Mouse (Mus musculus) liver, adult 2 months (tissue): ENCODE data around the gene Faah. TPM values are rescaled to one million over a fixed set of nuclear protein-coding genes. Genes with fewer than 3 reads are reported as not detected.

Experiments used
- DNase-seq: peaks from one replicate; pipeline ENCODE4 v3.0.0-alpha.2; 2011; ENCODE audit warnings: low read depth, low spot score; ENCODE audit errors: extremely low read depth
- H3K27ac ChIP-seq: fragments of 200-500 bp; replicated peaks from 2 replicates; pipeline ENCODE4 v1.5.1; 2012; ENCODE audit warnings: low read depth, mild to moderate bottlenecking, control low read depth, inconsistent platforms, low read length; ENCODE audit not compliant: insufficient read depth
- H3K27me3 ChIP-seq: fragments of 200-500 bp; 2 replicates; pipeline ENCODE4 v1.6.1; 2012; ENCODE audit warnings: mild to moderate bottlenecking, moderate library complexity, low read length, inconsistent platforms; ENCODE audit not compliant: control insufficient read depth, insufficient read depth
- H3K36me3 ChIP-seq: fragments of 200-500 bp; 2 replicates; pipeline ENCODE4 v1.6.1; 2012; ENCODE audit warnings: low read length, inconsistent platforms; ENCODE audit not compliant: control insufficient read depth, insufficient read depth
- H3K4me1 ChIP-seq: fragments of 200-500 bp; 2 replicates; pipeline ENCODE4 v1.6.1; 2011; ENCODE audit warnings: low read length; ENCODE audit not compliant: control insufficient read depth, insufficient read depth
- H3K4me3 ChIP-seq: fragments of 200-500 bp; 2 replicates; pipeline ENCODE4 v1.5.1; 2011; ENCODE audit warnings: low read depth, mild to moderate bottlenecking, control low read depth, low read length, moderate library complexity; ENCODE audit not compliant: insufficient read depth
- H3K79me2 ChIP-seq: fragments of 200-500 bp; 2 replicates; pipeline ENCODE4 v1.6.1; 2012; ENCODE audit warnings: inconsistent platforms, mild to moderate bottlenecking, low read length, moderate library complexity; ENCODE audit not compliant: control insufficient read depth, insufficient read depth
- H3K9ac ChIP-seq: fragments of 200-500 bp; 2 replicates; pipeline ENCODE4 v1.6.1; 2012; ENCODE audit warnings: low read depth, mild to moderate bottlenecking, control low read depth, inconsistent platforms, low read length
- CTCF ChIP-seq: fragments of 200-500 bp; IDR thresholded peaks from 2 replicates; pipeline ENCODE4 v1.5.1; 2011; ENCODE audit warnings: low read depth, low read length, control low read depth
- POLR2A ChIP-seq: fragments of 200-500 bp; IDR thresholded peaks from 2 replicates; pipeline ENCODE4 v1.6.1; 2011; ENCODE audit warnings: low read length, control low read depth; ENCODE audit not compliant: insufficient read depth; ENCODE audit errors: extremely low read depth
- WGBS: fragments of 180-500 bp; shearing (Covaris S2); methylation state at CpG from one replicate; pipeline ENCODE4 v1.1.7; 2018; 5-methylcytosine and 5-hydroxymethylcytosine counted together
- polyA plus RNA-seq: library from polyadenylated mRNA; depleted of rRNA; stranded (reverse); fragments of >200 nt; gene quantifications from 2 replicates; pipeline ENCODE4 v1.2.3, GENCODE M21; 2012; rRNA removed
- total RNA-seq: library from RNA; depleted of rRNA; stranded (reverse); fragments of >200 nt; gene quantifications from 2 replicates; pipeline ENCODE4 v1.2.3, GENCODE M21; 2014; rRNA removed

Faah gene
- total RNA-seq (55.9 and 71.4 TPM in 2 replicates), polyA plus RNA-seq (120 and 125 TPM in 2 replicates)

- 11% methylated on average over 18 of the region's 18 CpGs for WGBS
- Histone ChIP-seq H3K27me3 (no peaks in the 10 kb centered on the region), H3K27ac (peak within 1 kb of the TSS; percentile 100), H3K4me1 (peaks cover 16% of the 10 kb centered on the region), H3K79me2 (peaks cover 28% of the 10 kb centered on the region; the same call in 1 of the 2 replicates), H3K36me3 (no peaks in the 10 kb centered on the region), H3K9ac (peak within 1 kb of the TSS; percentile 99), H3K4me3 (peak within 1 kb of the TSS; percentile 97)
- DNase-seq = peak; percentile 71
- no peak for TF ChIP-seq CTCF
- no peak for TF ChIP-seq POLR2A
These were observed at the start of gene Faah for GRCm38 (mm10) chr4:116017902-116018746. Faah (minus strand) TSS chr4:116017926.

- no peaks in the 10 kb centered on the region for H3K4me1 ChIP-seq
- DNase-seq = no peak
- H3K4me3 ChIP-seq = no peak overlapping the region
- H3K36me3 ChIP-seq = peaks cover 29% of the 10 kb centered on the region
- H3K27me3 ChIP-seq = no peaks in the 10 kb centered on the region
- WGBS = 30% methylated on average over 1 of the region's 1 CpGs
- H3K27ac ChIP-seq = no peak overlapping the region
- no peak overlapping the region for H3K9ac ChIP-seq
- TF ChIP-seq POLR2A (no peak), CTCF (no peak)
- no peaks in the 10 kb centered on the region for H3K79me2 ChIP-seq
These were observed 46.1 kb upstream of the Faah start for GRCm38 (mm10) chr4:116063855-116064254.

GRCm38 (mm10) chr4:116059012-116059726, 41.4 kb upstream of the Faah start:
- H3K36me3 ChIP-seq = no peaks in the 10 kb centered on the region
- TF ChIP-seq POLR2A = no peak
- no peak for TF ChIP-seq CTCF
- WGBS = 80% methylated on average over 5 of the region's 5 CpGs
- no peak overlapping the region for H3K27ac ChIP-seq
- no peak overlapping the region for H3K4me3 ChIP-seq
- H3K27me3 ChIP-seq = no peaks in the 10 kb centered on the region
- DNase-seq = no peak
- no peaks in the 10 kb centered on the region for H3K79me2 ChIP-seq
- no peak overlapping the region for H3K9ac ChIP-seq
- H3K4me1 ChIP-seq = 0 out of 2 replicates have a peak, but pooled peaks cover under 1% of the 10 kb centered on the region

- Histone ChIP-seq H3K79me2 (no peaks in the 10 kb centered on the region), H3K27ac (no peak overlapping the region), H3K27me3 (no peaks in the 10 kb centered on the region), H3K36me3 (no peaks in the 10 kb centered on the region), H3K4me1 (peaks cover 5% of the 10 kb centered on the region), H3K9ac (no peak overlapping the region), H3K4me3 (no peak overlapping the region)
- 20% methylated on average over 1 of the region's 1 CpGs for WGBS
- no peak for DNase-seq
- TF ChIP-seq POLR2A (no peak), CTCF (no peak)
These were observed 39.8 kb upstream of the Faah start for GRCm38 (mm10) chr4:116057559-116057958.

- TF ChIP-seq CTCF (no peak), POLR2A (peak; percentile 71)
- Histone ChIP-seq H3K9ac (peak within 1 kb of the TSS; percentile 85), H3K36me3 (no peaks in the 10 kb centered on the region), H3K79me2 (no peaks in the 10 kb centered on the region), H3K4me3 (peak within 1 kb of the TSS; percentile 63), H3K27ac (peak within 1 kb of the TSS; percentile 94), H3K4me1 (peaks cover 8% of the 10 kb centered on the region), H3K27me3 (no peaks in the 10 kb centered on the region)
- peak; percentile 92 for DNase-seq
- under 1% methylated on average over 35 of the region's 35 CpGs for WGBS
These were observed 35.8 kb upstream of the Faah start, which contains the start of gene Nsun4 for GRCm38 (mm10) chr4:116053399-116053961. Nsun4 (minus strand) TSS chr4:116053876.
